Mouse (Mus musculus) lung, embryonic 14.5 days (tissue): ENCODE measurements around the gene Fmo1. TPM values are rescaled to one million over a fixed set of nuclear protein-coding genes. Genes with fewer than 3 reads are reported as not detected.
"Not testable (repeated sequence)": the region's sequence is repeated elsewhere in the genome, so short reads cannot be mapped to it uniquely, and the experiment has no call there.

ENCODE experiments used
- ATAC-seq: fragments of 200-750 bp; cut with Nextera tagmentation; 2 replicates; pipeline ENCODE4 v1.8.0; 2017; ENCODE audit warnings: mild to moderate bottlenecking, moderate TSS enrichment, moderate library complexity; ENCODE audit not compliant: insufficient read depth
- DNase-seq: peaks from one replicate; pipeline ENCODE4 v3.0.0-alpha.2; 2015
- H3K27ac ChIP-seq: fragments of 300-500 bp; sonication (generic); 2 replicates; pipeline ENCODE4 v1.5.1; 2014; ENCODE audit warnings: low read depth, mild to moderate bottlenecking, moderate library complexity
- H3K27me3 ChIP-seq: fragments of 300-500 bp; sonication (generic); 2 replicates; pipeline ENCODE4 v1.6.1; 2014; ENCODE audit warnings: low read length, control low read depth; ENCODE audit not compliant: insufficient read depth
- H3K36me3 ChIP-seq: fragments of 300-500 bp; sonication (generic); 2 replicates; pipeline ENCODE4 v1.6.1; 2014; ENCODE audit warnings: control low read depth; ENCODE audit not compliant: insufficient read depth
- H3K4me1 ChIP-seq: fragments of 300-500 bp; sonication (generic); 2 replicates; pipeline ENCODE4 v1.6.1; 2014; ENCODE audit warnings: antibody characterized with exemption, control low read depth; ENCODE audit not compliant: insufficient read depth
- H3K4me2 ChIP-seq: fragments of 300-500 bp; sonication (generic); 2 replicates; pipeline ENCODE4 v1.6.1; 2014; ENCODE audit warnings: mild to moderate bottlenecking
- H3K4me3 ChIP-seq: fragments of 300-500 bp; sonication (generic); 2 replicates; pipeline ENCODE4 v1.5.1; 2014; ENCODE audit warnings: low read depth, low read length
- H3K9ac ChIP-seq: fragments of 300-500 bp; sonication (generic); 2 replicates; pipeline ENCODE4 v1.6.1; 2014
- H3K9me3 ChIP-seq: fragments of 300-500 bp; sonication (generic); 2 replicates; pipeline ENCODE4 v1.6.1; 2016; ENCODE audit warnings: low read depth, low read length, control low read depth
- CTCF ChIP-seq: IDR thresholded peaks from 2 replicates; pipeline ENCODE4 v1.5.1; 2016; ENCODE audit warnings: antibody characterized with exemption, low read depth
- WGBS: fragments of 180-500 bp; shearing (Covaris S2); extraction: QIAGEN DNeasy Blood & Tissue Kit; methylation state at CpG from one replicate; pipeline ENCODE4 v1.1.7; 2014; 5-methylcytosine and 5-hydroxymethylcytosine counted together
- polyA plus RNA-seq: library from polyadenylated mRNA; unstranded; fragments of >200 nt; fragmentation: Nextera tagmentation; extraction: Ambion mirVana; gene quantifications from 2 replicates; pipeline ENCODE4 v1.2.1, GENCODE M21; 2014

The Fmo1 gene
- polyA plus RNA-seq, 1 experiment from 2014 or later = 3.4 TPM

DNA sequence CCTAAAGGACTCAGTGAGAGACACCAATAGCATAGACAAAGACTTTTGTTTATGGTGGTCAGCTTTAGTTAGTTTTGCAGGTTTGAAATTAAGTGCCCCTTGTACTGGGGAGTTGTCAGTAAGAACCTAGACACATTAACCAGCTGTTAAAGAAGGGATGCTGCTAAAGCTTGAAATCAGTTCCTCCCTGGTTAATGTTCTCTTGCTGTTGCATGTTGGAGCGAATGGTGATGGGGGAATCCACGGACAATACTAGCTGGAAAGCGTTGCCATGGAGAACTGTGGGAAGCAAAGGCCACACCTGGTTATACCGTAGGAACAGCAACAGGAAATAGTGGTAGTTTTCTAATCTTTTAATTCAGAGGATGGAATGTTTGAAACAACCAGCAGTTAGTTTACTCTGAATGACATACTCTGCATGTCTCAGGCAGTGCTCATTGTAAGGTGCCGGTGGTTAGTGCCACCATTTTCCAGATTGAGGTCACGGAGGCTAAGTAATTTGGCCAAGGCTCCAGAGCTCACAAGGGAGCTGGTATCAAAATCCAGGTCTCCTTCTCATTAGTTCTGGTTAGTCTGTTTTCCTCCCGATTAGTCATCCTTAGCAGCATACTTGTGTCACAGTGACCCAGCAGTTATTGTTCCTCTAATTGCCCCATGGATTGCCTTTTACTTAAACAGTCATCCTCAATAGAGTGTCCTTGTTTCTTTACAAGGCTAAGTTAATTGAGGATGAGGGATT, 73.9 kb downstream of the Fmo1 start:
- DNase-seq (no peak), ATAC-seq (no peak)
- WGBS = 72% methylated on average over 7 of the region's 7 CpGs

DNA sequence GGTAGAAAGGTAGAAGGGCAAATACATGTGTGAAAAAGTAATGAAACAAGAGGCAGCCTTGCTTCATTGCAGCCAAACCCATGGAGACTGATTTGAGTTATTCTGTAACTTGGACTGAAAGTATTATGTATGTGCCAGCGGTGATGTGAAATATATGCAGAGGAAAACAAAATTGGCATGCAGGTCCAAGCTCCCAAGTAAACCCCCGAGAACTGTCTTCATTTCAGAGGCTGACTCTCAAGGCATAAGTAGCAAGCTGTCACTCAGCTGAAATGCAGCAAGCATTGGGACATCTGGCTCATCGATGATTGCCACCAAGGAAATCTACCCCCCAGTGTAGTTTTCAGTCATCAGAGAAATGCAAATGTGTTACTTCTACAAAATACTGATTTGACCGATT, 81.2 kb downstream of the Fmo1 start:
- no peak for ATAC-seq
- no peaks in the 10 kb centered on the region for H3K4me1 ChIP-seq
- no peaks in the 10 kb centered on the region for H3K27me3 ChIP-seq
- no peak overlapping the region for H3K27ac ChIP-seq
- no peak for DNase-seq
- H3K4me3 ChIP-seq = no peak overlapping the region
- no peaks in the 10 kb centered on the region for H3K36me3 ChIP-seq
- no peak overlapping the region for H3K4me2 ChIP-seq
- no peak for TF ChIP-seq CTCF
- H3K9me3 ChIP-seq = no peaks in the 10 kb centered on the region
- WGBS = 78% methylated on average over 4 of the region's 4 CpGs
- no peak overlapping the region for H3K9ac ChIP-seq

More for the DNA sequence above, 73.9 kb downstream of the Fmo1 start:
- Histone ChIP-seq H3K9ac (no peak overlapping the region), H3K27ac (no peak overlapping the region), H3K36me3 (no peaks in the 10 kb centered on the region), H3K4me1 (no peaks in the 10 kb centered on the region), H3K4me2 (no peak overlapping the region), H3K4me3 (no peak overlapping the region), H3K9me3 (no peaks in the 10 kb centered on the region), H3K27me3 (no peaks in the 10 kb centered on the region)
- TF ChIP-seq CTCF = no peak

DNA sequence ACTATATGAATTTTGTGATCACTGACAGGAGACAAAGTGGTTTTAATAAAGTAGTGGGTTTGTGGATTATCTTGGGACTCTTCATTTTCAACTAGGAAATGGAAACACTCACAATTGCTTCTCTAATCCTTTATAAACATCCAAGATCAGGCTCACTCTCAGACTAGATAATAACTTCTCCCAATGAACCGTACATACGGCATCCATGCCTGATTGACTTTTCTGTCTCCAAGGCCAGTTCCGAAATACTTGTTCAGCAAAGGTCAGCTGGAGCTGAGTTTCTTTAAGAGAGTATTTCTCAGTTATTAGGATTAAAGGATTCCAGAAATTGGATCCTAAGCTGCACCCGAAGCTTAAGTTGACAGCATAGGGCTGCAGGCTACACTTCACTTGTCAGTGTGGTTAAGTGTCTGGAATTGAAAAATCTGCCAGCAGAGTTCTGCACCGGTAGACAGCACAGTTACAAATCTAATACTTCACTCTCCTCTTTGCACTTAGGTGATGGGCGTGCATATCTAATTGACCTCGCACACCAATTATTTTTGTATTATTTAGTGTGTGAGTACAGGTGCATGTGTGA, 82.7 kb downstream of the Fmo1 start:
- no peak for DNase-seq
- WGBS = 79% methylated on average over 7 of the region's 7 CpGs
- Histone ChIP-seq H3K9ac (no peak overlapping the region), H3K4me2 (no peak overlapping the region), H3K27ac (no peak overlapping the region), H3K27me3 (no peaks in the 10 kb centered on the region), H3K9me3 (no peaks in the 10 kb centered on the region), H3K36me3 (no peaks in the 10 kb centered on the region), H3K4me3 (no peak overlapping the region), H3K4me1 (no peaks in the 10 kb centered on the region)
- ATAC-seq = no peak
- no peak for TF ChIP-seq CTCF

DNA sequence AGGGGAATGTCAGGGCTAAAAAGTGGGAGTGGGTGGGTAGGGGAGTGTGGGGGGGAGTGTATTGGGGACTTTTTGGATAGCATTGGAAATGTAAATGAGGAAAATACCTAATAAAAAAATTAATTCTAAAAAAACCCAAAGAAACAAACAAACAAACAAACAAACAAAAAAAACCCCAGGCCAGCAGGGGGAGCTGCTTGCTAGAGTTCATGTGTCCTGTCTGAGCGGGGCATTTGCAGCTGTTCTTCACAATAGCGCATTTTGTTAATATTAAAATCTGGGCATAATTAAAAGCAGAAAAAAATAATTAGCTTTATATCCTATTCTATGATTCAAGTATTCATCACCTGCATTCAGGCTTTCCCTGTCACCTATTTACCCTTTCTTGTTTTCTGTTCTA, 85.4 kb downstream of the Fmo1 start:
- H3K4me2 ChIP-seq, H3K36me3 ChIP-seq, H3K27me3 ChIP-seq, H3K9me3 ChIP-seq, H3K4me1 ChIP-seq, H3K4me3 ChIP-seq, H3K9ac ChIP-seq, DNase-seq, H3K27ac ChIP-seq, ATAC-seq: not testable (repeated sequence)
- WGBS = 92% methylated on average over 2 of the region's 2 CpGs

Other genes with a start within 250 kb of the Fmo1 start
- not detected in 2 replicates for gene Myoc, start 227.5 kb downstream of the Fmo1 start, polyA plus RNA-seq
- not detected in 2 replicates for gene Myocos, start 208.4 kb downstream of the Fmo1 start, polyA plus RNA-seq
- gene Prrc2c, start 126.1 kb downstream of the Fmo1 start, polyA plus RNA-seq = 178 and 180 TPM in 2 replicates
- 0.38 and 0.85 TPM in 2 replicates for gene Fmo4, start 52.6 kb downstream of the Fmo1 start, polyA plus RNA-seq
- 3.4 and 5.3 TPM in 2 replicates for gene Fmo2, start 32.1 kb upstream of the Fmo1 start, polyA plus RNA-seq
- not detected in 2 replicates for gene Fmo6, start 70.9 kb upstream of the Fmo1 start, polyA plus RNA-seq
- not detected in 2 replicates for gene Fmo3, start 117.9 kb upstream of the Fmo1 start, polyA plus RNA-seq
- not detected in 2 replicates for gene Mroh9, start 219.1 kb upstream of the Fmo1 start, polyA plus RNA-seq